Mouse (Mus musculus) kidney, adult 9 months (tissue): Measurements from ENCODE around the gene Eid3.

Source experiments
- DNase-seq: peaks from one replicate; pipeline ENCODE4 v3.0.0; 2022

Gene Eid3

GRCm38 (mm10) chr10:82866356-82866755, at the start of gene Eid3:
Eid3 (plus strand) TSS chr10:82866626.
- peak; percentile 32 for DNase-seq

- DNase-seq: no peak
These were observed 48.9 kb upstream of the Eid3 start for GRCm38 (mm10) chr10:82817514-82817913.

- DNase-seq: peak; percentile 49
These were observed 48.5 kb upstream of the Eid3 start for GRCm38 (mm10) chr10:82817936-82818335.

DNA sequence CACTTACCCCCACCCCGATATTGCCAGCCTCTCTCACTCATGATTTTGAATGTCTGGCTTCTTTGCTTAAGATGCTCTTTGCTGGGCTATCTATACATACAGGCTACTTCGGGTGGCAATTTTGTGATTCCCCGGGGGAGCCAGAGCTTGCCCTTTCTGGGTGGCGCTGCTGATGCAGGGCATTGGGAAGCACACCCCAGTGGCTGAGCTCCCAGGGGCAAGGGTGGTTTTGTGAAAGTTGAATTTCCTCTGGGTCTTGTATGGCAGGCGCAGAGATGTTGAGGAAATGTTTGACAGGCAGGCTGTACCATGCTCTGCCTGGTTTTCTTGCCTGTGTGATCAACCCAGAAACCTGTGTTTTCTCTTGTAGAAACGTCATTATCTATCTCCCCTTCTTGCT, 47.8 kb upstream of the Eid3 start:
- no peak for DNase-seq

DNA sequence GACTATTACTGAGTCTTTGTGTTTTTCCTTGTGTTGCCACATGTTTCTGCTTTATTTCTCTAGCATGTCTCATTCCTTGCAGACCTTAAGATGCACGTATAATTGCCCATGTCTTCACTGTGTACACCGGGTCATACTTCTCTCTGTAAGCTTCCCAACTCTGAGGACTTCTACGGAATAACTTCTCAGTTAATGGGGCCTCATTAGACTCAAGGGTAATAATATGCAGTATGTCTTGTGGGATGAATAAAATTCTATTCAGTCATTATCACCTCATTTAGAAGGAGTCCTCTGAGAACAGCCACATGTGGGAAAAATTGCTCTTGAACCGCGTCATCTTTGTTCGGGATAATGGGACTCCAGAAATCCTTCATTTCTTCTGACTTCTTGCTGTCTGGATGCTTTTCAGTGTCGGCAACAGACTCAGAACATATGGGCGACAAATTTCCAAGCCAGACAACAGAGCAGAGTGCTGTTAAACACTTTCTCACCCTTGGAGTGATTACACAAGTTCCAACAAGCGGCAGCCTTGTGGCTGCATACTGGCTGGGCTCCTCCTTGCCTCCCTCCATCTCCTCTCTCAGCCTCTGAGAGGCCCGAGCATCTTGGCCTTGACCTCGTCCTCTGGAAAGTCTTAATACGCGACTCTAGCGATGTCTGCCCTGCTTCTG, 43.2 kb upstream of the Eid3 start:
- DNase-seq: no peak

DNA sequence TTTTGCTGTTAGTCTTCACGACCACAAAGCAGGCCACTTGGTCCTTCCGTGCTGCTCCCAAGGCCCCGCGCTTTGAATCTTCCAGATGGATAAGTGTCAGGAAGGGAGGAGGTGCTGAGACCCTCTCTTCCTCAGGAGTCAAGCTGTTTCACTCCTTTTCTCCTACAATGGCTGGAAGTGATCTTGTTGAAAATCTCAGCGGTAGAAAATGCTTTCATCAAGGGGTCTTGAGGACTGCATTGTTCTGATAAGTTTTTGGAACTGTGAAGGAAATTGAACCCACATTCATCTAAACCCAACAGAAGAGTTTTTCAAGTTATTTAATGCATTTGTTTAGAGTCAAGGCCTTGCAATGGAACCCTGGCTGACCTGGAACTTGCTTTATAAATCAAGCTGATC, 42.6 kb upstream of the Eid3 start:
- no peak for DNase-seq

DNA sequence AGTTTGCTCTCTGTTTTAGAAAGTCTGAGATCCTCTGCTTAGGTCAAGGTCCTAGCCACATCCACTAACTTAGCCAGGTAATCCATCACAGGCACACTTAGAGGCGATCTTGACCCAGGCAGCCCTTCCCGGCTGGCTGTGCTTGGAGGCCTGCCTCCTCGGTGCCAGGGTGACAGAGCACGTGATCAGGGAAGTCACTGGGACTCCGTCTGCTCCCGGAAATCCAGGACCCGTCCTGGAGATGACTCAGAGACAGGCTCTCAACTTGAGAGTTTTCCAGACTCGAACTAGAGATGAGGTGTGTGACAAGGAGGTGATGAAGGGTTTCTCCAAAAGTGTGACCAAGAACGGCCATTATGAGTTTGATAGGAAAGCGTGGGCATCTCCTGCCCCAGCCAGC, 41.9 kb upstream of the Eid3 start:
- DNase-seq: no peak

DNA sequence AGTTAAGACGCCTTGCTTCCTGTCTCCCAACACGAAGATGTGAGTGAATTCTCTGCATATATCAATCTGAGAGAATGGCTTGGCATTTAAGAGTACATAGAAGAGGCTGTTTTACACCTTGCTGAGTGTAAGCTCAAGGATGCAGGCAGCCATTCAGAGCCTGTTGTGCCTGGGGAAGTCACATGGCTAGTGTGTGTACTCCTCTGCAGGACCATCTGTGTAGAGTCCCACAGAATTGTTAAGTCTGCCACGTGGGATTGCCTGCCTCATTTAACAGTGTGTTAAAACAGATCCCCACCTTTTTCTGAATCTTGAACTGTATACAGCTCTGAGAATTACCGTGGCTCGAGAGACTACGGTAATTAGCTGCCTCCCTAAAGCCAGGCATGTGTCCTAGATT, 39.9 kb upstream of the Eid3 start:
- DNase-seq: no peak

GRCm38 (mm10) chr10:82833926-82834325, 32.5 kb upstream of the Eid3 start, which contains the start of gene Txnrd1:
Txnrd1 (plus strand) TSS chr10:82833951.
- no peak for DNase-seq

GRCm38 (mm10) chr10:82835898-82836297, 30.5 kb upstream of the Eid3 start:
- DNase-seq: no peak

GRCm38 (mm10) chr10:82838390-82838789, 28.0 kb upstream of the Eid3 start:
- DNase-seq: peak; percentile 26

DNA sequence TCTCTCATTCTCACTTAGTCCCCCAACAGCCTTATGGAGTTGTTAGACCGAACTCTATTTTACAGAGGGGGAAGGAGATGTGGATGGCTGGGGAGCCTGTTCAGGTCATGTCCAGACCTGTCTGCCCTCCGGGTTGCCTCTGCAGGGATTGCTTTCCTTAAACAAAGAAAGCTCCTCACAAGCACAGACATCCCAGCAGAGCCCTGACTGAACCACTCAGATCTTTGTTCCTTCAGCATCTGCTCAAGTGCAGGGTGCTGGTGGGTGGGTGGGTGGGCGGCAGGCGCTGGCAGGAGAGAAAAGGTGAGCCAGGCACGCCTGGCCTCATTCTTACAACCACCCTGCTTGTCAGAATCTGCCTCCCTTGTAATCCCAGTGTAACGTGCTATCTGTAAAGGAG, 22.3 kb upstream of the Eid3 start:
- DNase-seq: no peak

DNA sequence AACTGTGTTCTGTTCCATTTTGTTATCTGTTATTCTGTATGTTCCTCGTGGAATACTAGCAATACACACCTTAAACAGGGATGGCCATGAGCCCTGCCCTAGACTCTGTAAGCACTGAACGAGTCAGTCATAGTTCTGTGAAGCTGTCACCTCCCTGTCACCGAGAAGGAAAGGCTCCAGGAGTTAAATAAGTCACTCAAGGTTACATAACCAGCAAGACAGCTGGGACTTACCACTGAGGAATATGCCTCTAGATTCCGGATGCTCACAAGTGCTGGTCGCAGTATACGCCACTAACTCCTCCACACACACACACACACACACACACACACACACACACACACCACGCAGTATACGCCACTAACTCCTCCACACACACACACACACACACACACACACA, 21.7 kb upstream of the Eid3 start:
- DNase-seq: no peak

DNA sequence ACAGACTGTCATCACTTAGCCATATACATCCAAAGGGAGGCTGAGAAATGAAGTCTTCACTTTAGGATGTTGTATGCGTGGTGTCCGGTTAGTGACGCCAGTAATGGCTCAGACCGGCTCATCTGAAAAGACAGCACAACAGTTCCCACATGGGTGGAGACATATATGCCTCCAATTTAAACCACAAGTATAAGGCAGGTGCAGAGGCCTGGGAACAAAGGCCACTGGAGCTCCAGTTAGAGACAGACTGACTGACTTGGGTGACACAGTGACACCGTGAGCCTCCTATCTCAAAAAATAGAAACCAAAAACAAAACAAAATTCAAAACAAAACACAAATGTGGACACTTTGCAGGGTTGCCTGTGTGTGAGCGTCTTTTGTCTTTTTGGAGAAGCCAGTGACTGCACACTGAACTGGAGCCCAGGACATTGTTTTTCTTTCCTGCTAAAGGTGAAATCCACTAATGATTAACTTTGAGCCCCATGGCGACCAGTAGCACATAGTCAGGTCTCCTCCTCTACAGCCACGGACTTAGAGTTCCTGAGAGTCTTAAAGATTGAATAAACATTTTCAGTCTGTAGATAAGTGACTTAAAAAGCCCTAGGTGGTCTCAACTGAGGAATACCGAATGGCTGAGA, 18.5 kb upstream of the Eid3 start:
- peak; percentile 74 for DNase-seq

DNA sequence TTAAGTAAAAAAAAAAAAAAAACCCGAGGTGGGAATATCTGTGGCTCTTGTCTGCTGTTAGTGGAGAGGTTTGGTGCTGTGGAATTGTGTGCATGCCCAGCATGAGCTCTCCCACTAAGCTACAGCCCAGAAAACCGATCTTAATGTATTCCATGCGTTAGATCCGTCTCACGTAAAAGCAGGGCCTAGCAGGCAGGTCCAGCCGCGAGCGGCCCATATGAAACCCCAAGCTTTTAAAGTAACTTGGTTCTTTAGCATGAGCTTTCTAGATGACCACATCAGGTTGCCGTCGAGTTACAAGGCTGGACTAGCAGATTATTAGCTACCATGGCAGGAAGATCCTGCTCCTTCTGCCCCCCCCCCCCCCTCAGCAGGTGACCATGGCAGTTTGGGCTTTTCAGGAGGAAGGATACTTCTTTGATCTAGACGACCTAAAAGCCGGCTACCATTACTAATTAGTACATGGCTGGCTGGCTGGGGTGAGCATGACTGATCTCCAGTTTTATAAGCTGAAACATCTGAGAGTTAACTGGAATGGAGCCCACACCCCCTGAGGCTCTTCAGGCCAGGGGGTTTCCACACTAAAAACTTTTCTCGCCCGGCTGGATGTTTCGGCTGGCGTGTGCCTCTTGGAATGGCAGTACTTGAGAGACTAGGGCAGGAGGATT, 16.6 kb upstream of the Eid3 start:
- DNase-seq: no peak

- DNase-seq: no peak
These were observed 16.1 kb upstream of the Eid3 start for GRCm38 (mm10) chr10:82850354-82850752.

DNA sequence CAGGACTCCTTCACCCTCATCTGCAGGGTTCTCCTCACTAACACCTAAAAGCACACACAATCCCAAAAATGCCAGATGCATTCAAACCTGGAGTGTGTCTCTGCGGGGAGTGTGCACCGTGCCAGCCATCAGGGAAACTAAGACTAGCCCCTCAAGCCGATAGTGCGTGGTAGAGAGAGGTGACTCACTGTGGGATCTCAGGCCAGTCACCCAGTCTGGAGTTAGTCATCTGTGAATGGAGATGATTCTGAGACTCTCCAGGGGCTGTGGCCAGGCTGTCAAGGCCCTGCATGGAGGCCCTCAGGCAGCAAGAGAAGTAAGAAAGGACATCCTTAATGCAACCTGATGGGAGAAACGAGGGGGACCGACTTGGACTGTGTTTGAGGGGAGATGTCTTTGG, 14.7 kb upstream of the Eid3 start:
- no peak for DNase-seq

DNA sequence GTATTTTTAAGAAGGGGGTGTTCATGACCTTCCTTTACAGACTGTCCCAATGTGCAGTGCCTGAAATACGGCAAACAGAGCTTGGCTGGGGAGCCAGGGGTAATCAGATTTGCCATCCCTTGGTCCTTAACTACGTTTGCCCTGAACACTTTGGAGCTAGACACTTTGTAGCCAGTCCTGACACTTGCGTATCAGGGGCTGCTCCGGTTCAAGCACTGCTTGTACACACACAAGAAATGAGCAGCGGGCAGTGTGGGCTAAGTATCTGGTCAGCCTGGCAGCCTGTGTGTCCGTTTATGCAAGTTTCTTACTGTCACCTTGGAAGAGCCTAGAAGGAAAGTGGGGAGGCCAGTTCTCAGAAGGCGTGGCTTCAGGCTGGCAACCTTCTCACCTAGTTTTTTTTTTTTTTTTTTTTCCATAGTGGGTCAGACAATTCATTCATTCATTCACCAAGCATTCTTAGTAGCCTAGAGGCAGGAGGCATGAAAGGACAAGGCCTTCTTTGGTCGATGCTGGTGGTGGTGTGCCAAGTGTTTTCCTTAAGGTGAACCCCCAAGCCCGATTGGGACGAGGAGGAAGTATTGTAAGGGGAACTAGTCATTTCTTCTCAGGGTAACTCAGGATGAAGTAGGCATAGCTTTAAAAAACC, 8.3 kb upstream of the Eid3 start:
- peak; percentile 28 for DNase-seq

DNA sequence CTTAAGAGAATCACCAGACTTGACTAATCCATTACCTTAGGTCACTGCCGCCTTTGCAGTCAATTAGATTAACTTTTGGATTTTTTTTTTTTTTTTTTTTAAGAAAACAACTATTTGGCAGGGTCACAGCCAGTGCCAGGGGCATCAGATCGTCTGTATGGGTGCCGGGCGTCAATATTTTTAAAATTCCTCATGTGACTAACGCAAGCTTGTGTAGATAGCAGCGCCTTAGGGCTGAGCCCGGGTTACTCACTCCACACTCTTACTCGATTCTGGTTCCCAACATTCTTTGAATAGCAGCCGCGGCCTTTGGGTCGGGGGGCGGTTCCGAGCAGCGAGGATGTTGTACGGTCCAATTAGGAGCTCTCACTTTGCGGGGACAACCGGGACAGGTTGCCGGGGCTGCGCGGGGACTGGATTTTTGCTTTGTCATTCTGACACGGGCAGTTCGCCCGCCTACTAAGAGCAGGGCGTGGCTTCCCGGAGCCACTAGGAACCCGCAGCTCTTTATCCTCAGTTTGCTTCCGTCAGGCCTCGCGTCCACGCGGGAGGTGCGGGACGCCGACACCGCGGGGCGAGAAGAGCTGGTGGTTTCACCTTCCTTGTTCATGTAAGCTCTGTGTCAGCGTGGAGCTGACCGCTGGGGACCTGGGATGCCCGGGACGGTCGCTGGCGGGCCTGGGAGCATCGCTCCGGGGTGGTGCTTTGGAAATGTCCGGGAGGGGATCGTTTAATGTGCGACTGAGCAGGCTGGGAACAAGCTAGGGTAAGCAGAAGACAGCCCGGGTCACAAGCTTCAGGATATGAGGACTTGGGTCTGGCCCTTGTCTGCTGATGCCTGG, 7.5 kb upstream of the Eid3 start:
- peak; percentile 97 for DNase-seq

GRCm38 (mm10) chr10:82859533-82859915, 6.9 kb upstream of the Eid3 start:
- peak; percentile 72 for DNase-seq

DNA sequence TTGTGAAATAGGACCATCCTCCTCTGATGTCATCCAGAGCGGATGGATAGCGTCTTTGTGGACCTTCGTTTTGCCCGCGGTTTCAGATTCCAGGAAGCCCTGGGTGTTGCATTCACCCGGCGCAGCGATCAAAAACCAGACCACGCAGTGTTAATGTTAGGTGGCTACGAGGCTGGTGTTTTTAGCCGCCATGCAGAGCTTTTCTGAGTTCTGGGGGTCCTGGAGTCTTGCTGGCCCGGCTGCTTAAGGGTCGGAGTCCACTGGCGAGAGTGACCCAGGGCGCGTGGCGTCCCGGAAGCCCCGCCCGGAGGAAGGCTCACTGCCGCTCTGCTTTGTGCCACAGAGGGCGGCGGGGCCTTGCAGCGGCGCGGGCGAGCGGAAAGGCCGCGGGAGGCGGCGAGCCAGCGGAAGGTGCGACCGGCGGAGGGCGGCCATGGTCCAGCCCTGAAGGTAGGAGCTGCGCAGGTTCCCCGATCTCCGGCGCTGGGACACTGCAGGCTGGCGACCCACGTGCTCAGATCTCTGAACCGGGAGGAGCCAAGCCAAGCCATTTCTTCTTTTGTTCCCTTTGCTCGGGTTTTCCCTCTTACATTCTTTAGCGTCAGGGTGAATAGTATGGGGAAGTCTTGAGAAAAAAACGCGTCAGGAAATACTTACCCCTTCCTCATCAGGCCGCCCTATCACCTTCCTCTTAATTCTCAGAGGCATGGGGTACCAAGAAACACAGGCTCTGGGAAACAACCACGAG, 6.1 kb upstream of the Eid3 start:
- peak; percentile 88 for DNase-seq

DNA sequence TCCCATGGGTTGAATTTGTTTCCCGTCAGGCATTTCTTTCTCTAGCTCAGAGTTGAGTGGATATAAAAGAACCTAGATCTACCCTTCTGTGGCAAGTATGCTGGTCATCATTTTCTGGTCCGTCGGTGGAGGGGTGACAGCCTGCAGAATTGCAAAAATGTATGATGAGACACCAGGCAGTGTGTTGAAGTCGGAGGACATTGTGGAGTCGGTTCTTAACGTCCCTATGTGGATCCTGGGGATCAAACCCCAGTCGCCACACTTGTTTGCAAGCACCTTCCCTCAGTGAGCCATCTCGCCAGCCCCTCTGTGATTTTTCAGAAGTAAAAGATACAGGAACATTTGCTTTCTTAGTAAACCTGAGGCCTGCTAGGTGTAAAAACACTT, 5.5 kb upstream of the Eid3 start:
- no peak for DNase-seq
